Mouse (Mus musculus) brain, adult 2 months (tissue): ENCODE measurements around the gene Gm29666.
A peak's percentile ranks its signal among the peaks of the same experiment; 100 is the strongest.
"Not testable (repeated sequence)": the region's sequence is repeated elsewhere in the genome, so short reads cannot be mapped to it uniquely, and the experiment has no call there.

Experiments used
- DNase-seq: peaks from one replicate; pipeline ENCODE4 v3.0.0; 2011; ENCODE audit warnings: low read depth, low spot score

Gene Gm29666

DNA sequence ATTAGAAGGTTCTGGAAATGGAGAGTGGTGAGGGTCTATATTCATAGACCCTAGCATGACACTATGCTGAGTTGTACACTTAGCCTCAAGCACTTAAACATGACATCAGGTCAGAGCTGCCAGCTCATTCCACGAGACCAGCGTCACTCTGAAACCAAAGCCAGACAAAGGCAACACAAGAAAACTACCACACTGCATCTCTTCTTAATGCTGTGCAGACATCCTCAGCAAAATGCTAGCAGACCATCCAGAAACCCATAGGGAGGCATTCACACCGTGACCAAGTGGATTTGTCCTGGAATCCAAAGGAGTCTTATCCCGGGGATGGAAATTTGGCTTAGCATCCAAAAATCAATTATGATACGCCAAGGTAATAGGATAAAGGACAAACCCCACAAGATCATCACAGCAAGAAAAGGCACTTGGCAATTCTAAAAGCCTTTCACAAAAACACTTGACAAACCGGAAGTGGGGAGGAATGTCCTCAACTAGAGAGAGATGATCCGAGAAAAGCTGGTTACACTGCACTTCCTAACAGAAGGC lies 15.9 kb downstream of the Gm29666 start:
- no peak for DNase-seq

DNA sequence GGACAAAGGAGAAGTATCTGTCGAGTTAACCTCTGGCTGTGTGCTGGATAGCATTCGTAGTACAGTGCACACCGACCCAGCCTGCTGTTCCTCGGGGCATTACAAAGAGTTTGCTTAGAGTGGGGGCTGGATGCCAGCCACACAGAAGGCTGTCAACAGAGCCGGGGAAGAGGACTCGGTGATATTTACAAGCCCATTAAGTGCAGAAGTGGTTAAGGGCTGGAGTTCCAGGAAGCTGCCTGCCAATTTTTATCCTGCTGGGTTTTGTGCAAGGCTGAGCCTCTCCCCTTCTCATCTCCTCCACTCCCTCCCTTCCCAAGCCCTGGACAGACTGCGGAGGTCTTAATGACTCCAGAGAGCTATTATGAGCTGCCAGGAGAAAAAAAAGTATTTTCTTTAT lies 21.8 kb downstream of the Gm29666 start:
- DNase-seq: peak; percentile 13

DNA sequence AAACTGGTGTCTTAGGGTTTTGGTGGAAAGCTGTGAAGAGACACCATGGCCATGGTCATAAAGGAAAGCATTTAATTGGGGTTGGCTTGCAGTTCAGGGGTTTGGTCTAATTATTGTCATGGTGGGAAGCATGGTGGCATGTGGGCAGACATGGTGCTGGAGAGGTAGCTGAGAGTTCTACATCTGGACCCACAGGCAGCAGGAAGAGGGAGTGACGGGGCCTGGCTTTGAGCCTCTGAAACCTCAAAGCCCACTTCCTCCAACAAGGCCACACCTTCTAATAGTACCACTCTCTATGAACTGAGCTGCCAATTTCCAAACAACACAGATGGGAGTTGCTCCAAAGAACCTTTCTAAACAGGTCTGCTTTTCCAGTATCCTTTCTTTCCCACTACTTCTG lies 23.2 kb downstream of the Gm29666 start:
- no peak for DNase-seq

DNA sequence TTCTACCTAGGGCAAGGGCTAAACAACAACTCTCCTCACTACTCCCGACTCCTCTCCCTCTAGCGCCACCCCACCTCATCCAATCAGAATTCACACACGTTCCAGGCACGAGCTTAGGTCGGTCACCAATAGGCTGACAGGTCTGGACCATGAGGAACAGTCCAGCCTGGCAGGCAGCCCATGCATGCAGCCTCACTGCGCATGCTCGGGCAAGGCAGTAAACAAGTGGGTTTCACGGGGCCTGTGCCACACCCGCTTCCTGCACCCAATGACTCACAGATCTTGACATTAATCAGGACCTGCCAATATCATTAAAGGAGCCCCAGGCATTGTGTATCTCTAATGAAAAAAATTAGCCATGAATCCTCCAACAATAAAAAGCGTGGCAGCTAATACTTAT lies 23.6 kb downstream of the Gm29666 start:
- DNase-seq: not testable (repeated sequence)

DNA sequence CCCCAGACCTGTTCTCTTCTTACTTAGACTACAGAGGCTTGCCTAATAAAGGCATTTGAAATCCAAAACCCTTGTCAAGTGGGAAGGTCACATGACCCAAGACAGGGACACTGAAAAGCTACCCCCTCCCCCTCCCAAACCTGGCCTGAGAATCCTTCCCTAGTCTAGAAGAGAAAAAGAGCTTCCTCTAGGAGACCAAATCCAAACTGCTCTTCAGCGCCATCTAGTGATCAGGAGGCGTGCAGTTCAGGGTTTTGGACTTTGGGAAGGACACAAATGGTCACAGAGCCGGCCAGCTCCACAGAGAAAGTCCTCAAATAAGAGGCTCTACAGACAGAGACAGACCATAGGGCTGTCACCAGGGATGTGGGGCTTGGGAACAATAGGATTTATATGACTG lies 28.2 kb downstream of the Gm29666 start:
- peak; percentile 88 for DNase-seq

DNA sequence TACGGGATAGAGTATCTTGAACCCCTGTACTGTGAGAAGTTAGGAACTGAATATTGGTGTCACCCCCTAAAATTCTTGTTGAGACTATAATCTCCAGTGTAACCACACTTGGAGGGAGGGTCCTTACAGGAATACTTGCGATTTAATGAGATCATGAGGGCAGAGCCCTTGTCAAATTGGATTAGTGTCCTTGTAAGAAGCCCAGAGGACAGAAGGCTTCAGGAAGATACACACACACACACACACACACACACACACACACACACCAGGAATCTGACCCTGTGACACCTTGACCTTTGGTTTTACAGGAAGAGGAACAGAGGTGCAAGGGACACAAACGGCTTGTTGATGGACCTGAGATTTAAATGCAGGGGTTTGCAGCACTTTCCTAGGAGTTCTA lies 28.6 kb downstream of the Gm29666 start:
- DNase-seq: no peak

DNA sequence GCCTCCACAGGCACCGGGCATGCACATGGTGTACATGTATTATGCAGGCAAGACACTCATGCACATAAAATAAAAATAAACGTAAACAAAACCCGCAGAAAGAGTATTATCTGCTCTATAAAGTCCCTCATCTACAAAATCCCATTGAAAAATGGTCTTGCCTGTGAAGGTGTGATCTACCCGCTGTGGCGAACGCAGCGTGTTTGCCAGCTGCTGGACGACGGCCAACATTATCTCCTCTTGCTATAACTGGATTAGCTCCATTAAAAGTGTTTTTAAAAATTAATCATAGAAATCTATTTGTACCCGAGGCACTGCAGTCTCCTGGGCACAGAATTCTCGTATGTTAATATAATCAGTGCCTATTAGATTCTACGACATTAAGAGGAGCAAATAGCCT lies 31.8 kb downstream of the Gm29666 start:
- DNase-seq: peak; percentile 29

DNA sequence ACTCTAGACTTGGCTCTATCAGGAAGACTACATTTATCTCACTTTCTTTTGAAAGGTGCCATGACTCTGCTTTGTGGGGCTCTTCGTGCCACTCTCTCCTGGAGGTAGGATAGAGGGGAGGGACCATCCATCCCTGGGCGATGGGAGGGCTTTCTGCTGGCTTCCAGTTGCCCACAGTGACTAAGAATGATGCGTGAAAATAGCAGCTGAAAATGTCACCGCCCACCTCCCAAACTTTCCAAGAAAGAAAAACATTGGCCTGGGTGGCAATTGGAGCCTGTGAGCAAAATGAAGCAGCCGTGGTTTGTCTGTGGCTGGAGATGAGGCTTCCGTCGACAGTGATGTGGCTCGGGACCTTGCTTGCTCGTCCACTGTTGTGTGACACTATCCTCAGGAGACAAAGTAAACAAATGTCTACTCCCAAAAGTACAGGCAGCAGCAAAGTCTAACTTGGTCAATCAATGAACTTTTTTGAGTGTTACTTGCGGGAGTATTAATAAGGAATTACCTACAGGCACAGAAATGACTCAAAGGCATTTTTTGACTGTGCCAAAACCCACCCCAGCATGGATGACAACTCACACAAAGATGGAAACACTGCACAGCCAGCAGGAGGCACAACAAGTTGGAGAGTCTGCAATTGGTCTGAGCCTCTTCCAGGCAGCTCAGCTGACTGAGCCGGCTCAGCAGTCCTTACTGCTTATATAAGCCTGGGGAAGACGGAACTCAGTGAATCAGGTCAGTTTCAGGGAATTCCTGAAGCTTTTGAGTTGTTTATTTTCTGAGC lies 42.6 kb downstream of the Gm29666 start:
- DNase-seq: peak; percentile 85

DNA sequence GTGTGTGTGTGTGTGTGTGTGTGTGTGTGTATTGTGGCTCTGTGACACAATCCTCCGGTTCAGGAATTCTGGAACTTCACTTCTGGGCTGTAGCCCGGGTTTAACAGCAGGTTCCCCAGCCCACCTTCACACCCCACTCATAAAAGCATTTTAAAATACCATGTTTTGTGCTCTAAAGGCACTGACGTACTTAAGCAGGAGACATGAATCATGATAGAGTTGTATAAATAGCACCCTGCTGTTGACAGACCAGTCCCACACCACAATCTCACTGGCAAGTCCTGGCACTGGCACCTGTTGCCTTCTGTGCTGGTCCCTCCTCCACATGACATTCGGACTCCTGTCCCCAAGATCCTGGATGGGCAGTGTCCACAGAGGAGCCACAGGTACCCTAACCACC lies 46.0 kb downstream of the Gm29666 start:
- DNase-seq: peak; percentile 80

DNA sequence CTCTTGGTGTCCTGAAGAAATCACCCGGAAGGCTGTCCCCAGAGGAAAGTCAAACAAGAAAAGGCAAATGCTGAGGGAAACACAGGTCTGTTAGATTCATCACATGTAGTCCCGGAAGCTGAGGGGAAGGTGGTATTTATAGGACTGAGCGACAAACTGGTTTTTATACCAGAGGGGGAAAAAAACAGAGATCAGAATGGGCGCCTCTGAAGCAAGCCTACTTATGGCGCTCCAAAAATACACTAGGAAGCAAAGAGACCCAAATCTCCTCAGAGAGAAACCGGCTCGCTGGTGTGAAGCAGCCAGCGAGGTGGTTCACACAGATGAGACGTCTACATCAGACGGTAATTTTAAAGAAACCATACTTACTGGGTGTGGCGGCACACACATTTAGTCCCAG lies 46.8 kb downstream of the Gm29666 start:
- peak; percentile 71 for DNase-seq

DNA sequence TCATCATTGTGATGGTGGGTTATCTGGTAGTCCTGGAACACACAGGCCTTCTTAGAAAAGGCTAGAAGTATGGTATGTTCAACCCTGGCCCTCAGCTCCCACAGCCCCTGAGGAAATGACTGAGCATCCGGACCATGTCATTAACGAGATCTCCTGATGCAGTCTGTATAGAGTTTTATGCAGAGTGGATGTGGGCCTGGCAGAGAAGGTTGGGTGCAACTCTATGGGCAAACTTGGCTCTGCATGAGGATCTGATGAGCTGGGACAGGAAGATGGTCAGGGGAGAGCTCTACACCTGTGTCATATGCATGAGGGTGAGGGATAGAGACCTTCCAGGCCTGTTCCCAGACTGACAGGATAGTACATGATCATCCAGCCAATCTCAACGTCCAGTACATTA lies 48.0 kb downstream of the Gm29666 start:
- DNase-seq: no peak

DNA sequence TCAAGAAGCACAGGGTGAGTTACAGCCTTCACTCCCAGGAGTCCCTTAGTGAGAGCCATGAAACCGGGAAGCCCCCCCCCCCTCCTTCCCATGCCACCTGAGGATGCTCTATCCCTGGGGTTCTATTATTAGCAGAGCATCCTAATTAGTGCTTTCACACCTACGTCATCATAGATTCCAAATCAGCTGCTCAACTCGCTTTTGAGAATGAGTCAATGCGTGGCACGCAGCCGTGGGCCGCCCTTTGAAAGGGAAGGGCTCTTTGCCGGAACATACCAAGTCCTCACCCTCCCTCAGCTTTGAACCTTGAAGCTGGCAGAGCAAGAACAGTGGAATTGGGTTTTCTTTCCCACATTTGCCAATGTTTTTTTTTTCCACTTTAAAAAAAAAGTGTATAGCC lies 57.9 kb downstream of the Gm29666 start:
- peak; percentile 80 for DNase-seq
